Mouse (Mus musculus) cerebellum, adult 11-12 months (tissue): ENCODE results near the gene Gemin5.
"Not testable (repeated sequence)": the region's sequence is repeated elsewhere in the genome, so short reads cannot be mapped to it uniquely, and the experiment has no call there.

ENCODE experiments used
- DNase-seq: peaks from one replicate; pipeline ENCODE4 v3.0.0; 2022

Gemin5 gene

GRCm38 (mm10) chr11:58168167-58168915 lies at the start of gene Gemin5:
Gemin5 (minus strand) TSS chr11:58168539.
- peak; percentile 85 for DNase-seq

DNA sequence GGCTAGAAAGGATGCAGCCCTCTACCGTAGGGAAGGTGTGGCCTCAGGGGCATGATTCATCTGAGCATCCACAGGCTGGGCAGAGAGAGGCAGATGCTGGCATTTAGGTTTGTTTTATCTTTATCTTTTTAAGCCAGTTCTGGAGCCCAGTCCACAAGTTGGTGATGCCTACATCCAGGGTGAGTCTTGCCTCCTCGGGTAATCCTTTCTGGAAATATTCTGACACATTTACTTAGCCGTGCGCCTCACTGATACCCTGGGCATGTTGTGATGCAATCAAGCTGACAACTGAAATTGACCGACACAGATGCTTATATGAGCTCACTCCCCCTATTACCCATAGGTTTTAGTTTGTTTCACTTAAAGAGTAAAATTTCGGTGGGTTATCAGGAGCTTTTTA lies 48.5 kb upstream of the Gemin5 start:
- DNase-seq = no peak

GRCm38 (mm10) chr11:58215814-58216213 lies 47.5 kb upstream of the Gemin5 start:
- no peak for DNase-seq

DNA sequence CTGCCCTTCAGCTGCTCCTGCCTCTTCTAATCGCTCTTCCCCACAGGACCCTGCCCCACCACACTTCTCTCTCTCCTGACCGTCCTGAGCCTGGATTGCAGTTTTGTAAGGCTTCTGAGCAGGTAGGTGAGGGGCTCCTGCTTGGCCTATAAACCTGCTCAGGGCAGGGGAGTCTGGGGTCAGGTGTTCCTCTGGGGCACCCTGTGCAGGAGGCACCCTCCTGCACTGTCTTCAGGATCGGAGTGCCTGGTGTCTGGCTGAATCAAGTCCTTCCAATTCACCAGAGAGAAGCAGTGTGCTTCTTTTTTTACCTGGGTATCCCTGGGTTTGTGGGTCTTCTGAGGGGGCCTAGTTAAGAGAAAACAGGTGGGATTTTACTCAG lies 46.7 kb upstream of the Gemin5 start:
- not testable (repeated sequence) for DNase-seq

DNA sequence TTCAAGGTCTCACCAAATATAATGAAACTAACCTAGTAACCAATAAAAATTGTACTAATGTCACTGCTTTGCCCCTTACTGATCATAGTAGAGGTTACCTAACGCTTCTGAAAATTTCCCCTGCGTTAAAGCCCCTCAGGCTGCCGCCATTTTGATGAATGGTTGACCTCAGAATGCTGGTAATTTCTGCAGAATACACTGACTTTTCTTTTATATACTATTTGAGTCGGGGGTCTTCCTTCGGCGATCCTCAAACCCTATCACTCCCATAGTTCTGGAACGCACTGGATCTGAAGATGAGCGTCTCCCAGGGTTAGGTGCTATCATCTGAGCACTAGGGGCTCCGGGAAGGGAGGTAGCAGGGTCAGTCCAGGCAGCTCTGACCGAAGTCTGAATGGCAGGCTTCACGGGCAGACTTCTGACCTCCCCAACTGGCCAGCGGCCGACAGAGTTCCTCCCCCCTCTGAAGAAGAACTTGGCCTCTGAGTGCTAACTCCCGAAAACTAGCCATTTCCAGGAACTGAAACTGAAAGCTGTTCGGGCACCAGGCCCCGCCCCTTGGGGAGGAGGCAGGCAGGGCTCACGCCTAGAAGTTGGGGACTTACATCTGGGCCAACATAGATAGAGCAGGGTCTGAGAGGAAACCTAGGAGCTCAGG lies 46.2 kb upstream of the Gemin5 start:
- no peak for DNase-seq

GRCm38 (mm10) chr11:58213673-58214342 lies 45.5 kb upstream of the Gemin5 start:
- no peak for DNase-seq

DNA sequence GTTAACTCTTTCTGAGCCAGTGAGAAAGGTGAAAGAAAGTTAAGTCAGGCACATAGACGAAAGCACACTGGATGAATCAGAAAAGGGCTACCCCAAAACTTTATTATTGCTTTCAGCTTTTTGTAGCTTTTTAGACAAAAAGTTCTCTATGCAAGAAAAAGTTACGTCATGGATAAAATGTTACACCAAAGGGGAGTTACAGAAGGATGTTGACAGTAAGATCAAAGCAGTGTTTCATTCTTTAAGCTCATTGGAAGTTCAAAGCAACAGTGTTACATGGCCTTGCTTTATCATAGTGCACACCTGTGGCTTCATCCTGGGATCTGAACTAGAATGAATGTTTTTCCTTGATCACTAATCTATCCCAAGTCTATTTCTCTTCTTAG lies 43.3 kb upstream of the Gemin5 start:
- DNase-seq = no peak

- DNase-seq = no peak
Measured at GRCm38 (mm10) chr11:58211062-58211681, 42.8 kb upstream of the Gemin5 start.

GRCm38 (mm10) chr11:58210321-58210886 lies 42.1 kb upstream of the Gemin5 start:
- no peak for DNase-seq

- no peak for DNase-seq
Measured at GRCm38 (mm10) chr11:58201052-58201451, 32.7 kb upstream of the Gemin5 start.

DNA sequence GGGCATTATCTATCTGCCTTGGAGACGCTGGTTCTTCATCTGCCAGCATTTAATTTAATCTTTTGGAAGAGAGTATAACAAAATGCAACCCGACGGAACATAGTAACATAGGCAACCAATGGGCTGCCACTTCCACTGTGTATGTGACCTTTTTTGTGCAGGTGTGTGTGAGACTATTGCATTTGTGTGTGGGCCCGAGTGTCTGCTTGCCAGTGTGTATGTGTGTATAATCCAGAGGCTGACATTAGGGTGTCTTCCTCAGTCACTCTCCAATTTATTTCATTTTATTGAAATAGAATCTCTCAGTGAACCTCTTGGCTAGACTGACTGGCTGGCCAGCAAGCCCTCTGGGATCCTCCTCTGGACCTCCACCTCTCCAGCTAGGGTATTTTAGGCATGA lies 31.9 kb upstream of the Gemin5 start:
- DNase-seq = no peak

DNA sequence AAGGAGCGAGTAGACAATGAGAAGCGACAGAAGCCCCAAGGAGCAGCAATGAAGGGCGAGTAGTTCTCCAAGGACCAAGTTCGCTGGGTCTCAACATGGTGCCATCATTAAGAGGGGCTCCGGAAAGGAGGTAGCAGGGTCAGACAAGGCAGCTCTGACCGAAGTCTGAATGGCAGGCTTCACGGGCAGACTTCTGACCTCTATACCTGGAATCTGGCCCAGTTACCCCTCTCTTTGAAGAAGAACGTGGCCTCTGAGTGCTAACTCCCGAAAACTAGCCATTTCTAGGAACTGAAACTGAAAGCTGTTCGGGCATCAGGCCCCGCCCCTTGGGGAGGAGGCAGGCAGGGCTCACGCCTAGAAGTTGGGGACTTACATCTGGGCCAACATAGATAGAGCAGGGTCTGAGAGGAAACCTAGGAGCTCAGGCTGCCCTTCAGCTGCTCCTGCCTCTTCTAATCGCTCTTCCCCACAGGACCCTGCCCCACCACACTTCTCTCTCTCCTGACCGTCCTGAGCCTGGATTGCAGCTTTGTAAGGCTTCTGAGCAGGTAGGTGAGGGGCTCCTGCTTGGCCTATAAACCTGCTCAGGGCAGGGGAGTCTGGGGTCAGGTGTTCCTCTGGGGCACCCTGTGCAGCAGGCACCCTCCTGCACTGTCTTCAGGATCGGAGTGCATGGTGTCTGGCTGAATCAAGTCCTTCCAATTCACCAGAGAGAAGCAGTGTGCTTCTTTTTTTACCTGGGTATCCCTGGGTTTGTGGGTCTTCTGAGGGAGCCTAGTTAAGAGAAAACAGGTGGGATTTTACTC lies 31.1 kb upstream of the Gemin5 start, which contains the start of the genes Igtp and Irgm2:
TSS of gene Igtp (plus strand) at position 328 of the 809 bp plus-strand sequence.
TSS of gene Irgm2 (plus strand) at position 390 of the 809 bp plus-strand sequence.
- not testable (repeated sequence) for DNase-seq

DNA sequence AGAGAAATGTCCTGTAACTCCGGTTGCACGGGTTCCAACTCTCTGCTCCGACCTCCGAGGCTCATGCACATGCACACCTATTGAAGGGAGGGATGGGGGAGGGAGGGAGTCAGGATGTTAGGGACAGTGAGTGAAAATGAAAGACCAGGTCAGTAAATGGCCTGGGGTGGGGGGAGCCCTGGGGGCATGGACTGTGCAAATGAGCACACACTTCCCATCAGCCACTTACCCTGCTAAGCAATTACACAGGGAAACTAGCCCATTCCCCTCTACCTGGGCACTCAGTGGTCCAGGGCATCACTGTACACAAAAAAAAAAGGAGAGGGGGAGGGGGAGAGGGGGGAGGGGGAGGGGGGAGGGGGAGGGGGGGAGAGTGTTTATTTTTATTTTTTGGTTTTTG lies 30.3 kb upstream of the Gemin5 start:
- DNase-seq = no peak

GRCm38 (mm10) chr11:58193860-58194520 lies 25.7 kb upstream of the Gemin5 start:
- DNase-seq = no peak

DNA sequence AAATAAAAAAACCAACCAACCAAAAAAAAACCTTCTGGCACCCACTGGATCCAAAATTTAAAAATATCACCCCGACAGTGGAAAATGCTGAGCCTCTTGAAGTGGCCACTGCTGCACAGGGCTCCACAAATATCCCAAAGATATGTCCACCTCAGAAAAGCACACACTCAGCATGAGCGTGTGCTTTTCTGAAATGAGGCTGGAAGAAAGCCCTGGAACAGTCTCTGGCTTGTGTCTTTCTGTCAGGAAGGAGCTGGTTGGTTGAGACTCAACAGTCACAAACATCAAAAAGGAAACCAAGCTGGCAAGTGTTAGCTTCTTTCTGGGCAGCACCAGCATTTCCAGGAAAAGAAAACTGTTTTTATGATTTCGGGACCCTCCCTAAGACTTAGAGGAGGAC lies 25.0 kb upstream of the Gemin5 start:
- DNase-seq = peak; percentile 46

- no peak for DNase-seq
Measured at GRCm38 (mm10) chr11:58189675-58190074, 21.3 kb upstream of the Gemin5 start.

GRCm38 (mm10) chr11:58183579-58183978 lies 15.2 kb upstream of the Gemin5 start:
- DNase-seq = no peak

DNA sequence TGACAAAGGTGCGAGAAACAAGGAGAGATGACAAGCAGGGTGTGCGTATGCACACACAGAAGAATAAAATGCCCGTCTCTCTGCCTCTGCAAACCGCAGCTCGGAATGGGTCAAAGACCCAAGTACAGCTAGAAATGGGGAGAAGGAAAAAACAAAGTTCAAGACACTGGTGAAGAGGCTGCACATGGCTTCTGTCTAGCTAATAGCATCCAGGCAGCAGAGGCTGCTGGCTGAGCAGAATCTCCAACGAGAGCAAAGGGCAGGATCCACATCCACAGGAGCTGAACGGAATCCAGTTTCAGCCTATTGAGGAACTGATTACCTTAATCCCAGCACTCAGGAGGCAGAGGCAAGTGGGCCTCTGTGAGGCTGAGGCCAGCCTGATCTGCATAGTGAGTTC lies 12.4 kb upstream of the Gemin5 start:
- no peak for DNase-seq

DNA sequence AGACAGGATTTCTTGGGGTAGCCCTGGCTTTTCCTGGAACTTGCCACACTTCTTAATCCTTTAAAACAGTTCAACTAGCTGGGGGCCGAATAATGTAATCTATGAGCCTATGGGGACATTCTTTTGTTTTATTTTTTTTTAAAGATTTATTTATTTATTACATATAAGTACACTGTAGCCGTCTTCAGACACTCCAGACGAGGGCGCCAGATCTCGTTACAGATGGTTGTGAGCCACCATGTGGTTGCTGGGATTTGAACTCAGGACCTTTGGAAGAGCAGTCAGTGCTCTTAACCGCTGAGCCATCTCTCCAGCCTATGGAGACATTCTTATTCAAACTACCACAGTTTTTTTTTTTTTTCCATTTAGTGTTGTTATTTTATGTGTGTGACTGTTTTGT lies 11.6 kb upstream of the Gemin5 start:
- DNase-seq = not testable (repeated sequence)

DNA sequence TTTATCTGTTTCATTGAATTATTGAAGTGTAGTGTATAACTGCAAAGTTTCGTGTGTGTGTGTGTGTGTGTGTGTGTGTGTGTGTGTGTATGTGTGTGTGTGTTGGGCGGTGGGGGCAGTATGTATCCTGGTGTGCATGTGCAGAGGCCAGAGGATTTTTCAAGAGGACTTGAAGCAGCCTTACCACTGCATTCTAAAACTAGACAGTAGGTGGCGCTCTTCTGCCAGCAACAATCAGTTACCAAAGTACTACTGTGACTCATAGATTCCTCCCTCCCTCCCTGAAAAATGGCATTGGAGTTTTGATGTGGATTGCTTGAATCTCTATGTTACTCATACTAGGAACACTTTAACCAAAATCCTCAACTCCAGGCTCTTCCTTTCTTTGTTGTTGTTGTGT lies 11.2 kb upstream of the Gemin5 start:
- DNase-seq = peak; percentile 59

DNA sequence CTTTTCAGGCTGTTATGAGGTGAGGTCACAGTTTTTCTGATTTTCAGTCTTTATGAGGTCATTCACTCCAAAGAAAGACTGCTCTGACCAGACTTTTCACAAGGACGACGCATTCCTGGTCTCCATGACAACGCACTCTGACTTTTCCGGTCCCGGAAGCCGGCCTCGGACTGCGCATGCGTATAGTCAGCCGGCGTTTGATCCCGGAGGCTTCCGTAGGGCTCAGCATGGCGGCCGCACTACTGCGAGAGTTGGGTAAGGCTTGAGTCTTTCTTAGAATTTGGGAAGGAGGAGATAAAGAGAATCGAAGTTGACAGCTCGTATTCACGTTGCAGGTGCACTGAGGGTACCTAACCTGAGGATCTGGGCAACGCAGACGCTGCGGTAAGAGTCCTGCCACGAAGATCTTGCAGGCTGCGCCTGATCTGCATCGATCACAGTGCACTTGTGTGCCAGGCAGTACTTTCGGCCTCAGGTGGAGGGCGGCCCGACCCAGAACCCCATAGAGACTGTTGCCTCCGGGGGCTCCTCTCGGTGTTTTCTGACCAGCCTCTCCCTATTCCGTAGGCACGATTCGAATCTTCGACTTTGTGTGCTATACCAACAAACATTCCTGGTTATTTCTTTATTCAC lies 3.2 kb upstream of the Gemin5 start, which contains the start of gene Mrpl22:
TSS of gene Mrpl22 (plus strand) at position 203 of the 633 bp plus-strand sequence.
- peak; percentile 92 for DNase-seq
